Mouse (Mus musculus): ENCODE data around the gene Tdrd5.

GRCm38 (mm10) chr1:156263946-156264345 lies 39.5 kb downstream of the Tdrd5 start:
- no peak for TF ChIP-seq CTCF (IDR thresholded peaks at IDR 0.05)
- no peak for TF ChIP-seq EP300 (IDR thresholded peaks at IDR 0.05)

Data from lung, postnatal 0 days (tissue).